Mouse (Mus musculus) ES-Bruce4 (cell line): ENCODE results near the gene Pex19. TPM values are rescaled to one million over a fixed set of nuclear protein-coding genes. Genes with fewer than 3 reads are reported as not detected.

Experiments used
- H3K27ac ChIP-seq: 2 replicates; pipeline ENCODE4 v1.5.1; 2012; ENCODE audit warnings: low read length, inconsistent platforms; ENCODE audit not compliant: insufficient read depth
- H3K27me3 ChIP-seq: 2 replicates; pipeline ENCODE4 v1.6.1; 2012; ENCODE audit warnings: mild to moderate bottlenecking, low read length, inconsistent platforms; ENCODE audit not compliant: control insufficient read depth, poor library complexity, insufficient read depth, severe bottlenecking
- H3K36me3 ChIP-seq: 2 replicates; pipeline ENCODE4 v1.6.1; 2012; ENCODE audit warnings: inconsistent platforms, mild to moderate bottlenecking, low read length, moderate library complexity; ENCODE audit not compliant: control insufficient read depth, poor library complexity, insufficient read depth, severe bottlenecking
- H3K4me1 ChIP-seq: one replicate; pipeline ENCODE4 v1.8.1; 2011; ENCODE audit warnings: low read length; ENCODE audit not compliant: control insufficient read depth, insufficient read depth
- H3K4me3 ChIP-seq: 2 replicates; pipeline ENCODE4 v1.5.1; 2011; ENCODE audit warnings: low read depth, mild to moderate bottlenecking, low read length
- H3K9ac ChIP-seq: 2 replicates; pipeline ENCODE4 v1.6.1; 2012; ENCODE audit warnings: low read depth, mild to moderate bottlenecking, inconsistent platforms; ENCODE audit not compliant: poor library complexity, severe bottlenecking
- H3K9me3 ChIP-seq: replicated peaks from 2 replicates; pipeline ENCODE4 v1.6.1; 2012; ENCODE audit warnings: mild to moderate bottlenecking, low read length, inconsistent platforms; ENCODE audit not compliant: control insufficient read depth, poor library complexity, insufficient read depth, severe bottlenecking
- CTCF ChIP-seq: IDR thresholded peaks from one replicate; pipeline ENCODE4 v1.8.1; 2011; ENCODE audit warnings: low read depth, low read length
- EP300 ChIP-seq: IDR thresholded peaks from 2 replicates; pipeline ENCODE4 v1.6.1; 2011; ENCODE audit warnings: low read depth, low read length; ENCODE audit not compliant: insufficient read depth
- POLR2A ChIP-seq: IDR thresholded peaks from one replicate; pipeline ENCODE4 v1.8.1; 2011; ENCODE audit warnings: low read length; ENCODE audit not compliant: insufficient read depth
- polyA plus RNA-seq: library from polyadenylated mRNA; stranded (reverse); fragments of >200 nt; gene quantifications from 2 replicates; pipeline ENCODE4 v1.2.4, GENCODE M21; 2011; ENCODE audit warnings: low read depth; ENCODE audit not compliant: missing spikeins, insufficient read depth, insufficient read length

The Pex19 gene
- polyA plus RNA-seq, 1 experiment: 83.8 TPM

GRCm38 (mm10) chr1:172128563-172128962, 2.0 kb downstream of the Pex19 start:
- H3K9ac ChIP-seq: no peak overlapping the region
- peaks cover 42% of the 10 kb centered on the region for H3K36me3 ChIP-seq

GRCm38 (mm10) chr1:172129108-172129507, 2.6 kb downstream of the Pex19 start:
- peaks cover 47% of the 10 kb centered on the region for H3K36me3 ChIP-seq
- H3K9ac ChIP-seq: no peak overlapping the region
- peaks cover 2% of the 10 kb centered on the region for H3K4me1 ChIP-seq
- TF ChIP-seq CTCF (peak; percentile 57), POLR2A (no peak)
- no peak overlapping the region for H3K4me3 ChIP-seq
- no peaks in the 10 kb centered on the region for H3K27me3 ChIP-seq
- H3K27ac ChIP-seq: no peak overlapping the region
- no peaks in the 10 kb centered on the region for H3K9me3 ChIP-seq

More at GRCm38 (mm10) chr1:172128563-172128962, 2.0 kb downstream of the Pex19 start:
- Histone ChIP-seq H3K4me1 (peaks cover 2% of the 10 kb centered on the region), H3K4me3 (no peak overlapping the region), H3K27ac (no peak overlapping the region), H3K9me3 (no peaks in the 10 kb centered on the region), H3K27me3 (no peaks in the 10 kb centered on the region)
- no peak for TF ChIP-seq POLR2A
- TF ChIP-seq CTCF: no peak
- no peak for TF ChIP-seq EP300

- no peak overlapping the region for H3K4me3 ChIP-seq
- H3K9ac ChIP-seq: no peak overlapping the region
- TF ChIP-seq CTCF (no peak), EP300 (no peak), POLR2A (no peak)
- no peaks in the 10 kb centered on the region for H3K27me3 ChIP-seq
- H3K27ac ChIP-seq: no peak overlapping the region
- peaks cover 54% of the 10 kb centered on the region for H3K36me3 ChIP-seq
- no peaks in the 10 kb centered on the region for H3K9me3 ChIP-seq
- peaks cover 2% of the 10 kb centered on the region for H3K4me1 ChIP-seq
These were observed 3.2 kb downstream of the Pex19 start for GRCm38 (mm10) chr1:172129780-172130179.

GRCm38 (mm10) chr1:172132319-172132718, 5.8 kb downstream of the Pex19 start:
- H3K4me1 ChIP-seq: peaks cover 2% of the 10 kb centered on the region
- H3K4me3 ChIP-seq: no peak overlapping the region
- peaks cover 66% of the 10 kb centered on the region for H3K36me3 ChIP-seq
- TF ChIP-seq EP300 (no peak), CTCF (no peak), POLR2A (no peak)
- H3K9me3 ChIP-seq: no peaks in the 10 kb centered on the region
- H3K27me3 ChIP-seq: no peaks in the 10 kb centered on the region
- H3K27ac ChIP-seq: no peak overlapping the region
- H3K9ac ChIP-seq: no peak overlapping the region

GRCm38 (mm10) chr1:172133535-172133934, 7.0 kb downstream of the Pex19 start:
- Histone ChIP-seq H3K36me3 (peaks cover 65% of the 10 kb centered on the region), H3K27ac (no peak overlapping the region), H3K9ac (no peak overlapping the region), H3K27me3 (no peaks in the 10 kb centered on the region), H3K4me3 (no peak overlapping the region), H3K4me1 (no peaks in the 10 kb centered on the region), H3K9me3 (no peaks in the 10 kb centered on the region)
- TF ChIP-seq EP300 (no peak), POLR2A (no peak), CTCF (no peak)

GRCm38 (mm10) chr1:172134072-172134471, 7.5 kb downstream of the Pex19 start:
- no peak overlapping the region for H3K27ac ChIP-seq
- no peaks in the 10 kb centered on the region for H3K27me3 ChIP-seq
- no peak overlapping the region for H3K4me3 ChIP-seq
- H3K9ac ChIP-seq: no peak overlapping the region
- H3K36me3 ChIP-seq: peaks cover 60% of the 10 kb centered on the region
- H3K9me3 ChIP-seq: no peaks in the 10 kb centered on the region
- TF ChIP-seq EP300 (no peak), CTCF (no peak), POLR2A (no peak)
- no peaks in the 10 kb centered on the region for H3K4me1 ChIP-seq
